Mouse (Mus musculus): ENCODE results near the gene Lrba. TPM values are rescaled to one million over a fixed set of nuclear protein-coding genes. Genes with fewer than 3 reads are reported as not detected.

Lrba gene
- total RNA-seq, 2 experiments from 2014 or later, result 17.0 to 18.4 TPM

DNA sequence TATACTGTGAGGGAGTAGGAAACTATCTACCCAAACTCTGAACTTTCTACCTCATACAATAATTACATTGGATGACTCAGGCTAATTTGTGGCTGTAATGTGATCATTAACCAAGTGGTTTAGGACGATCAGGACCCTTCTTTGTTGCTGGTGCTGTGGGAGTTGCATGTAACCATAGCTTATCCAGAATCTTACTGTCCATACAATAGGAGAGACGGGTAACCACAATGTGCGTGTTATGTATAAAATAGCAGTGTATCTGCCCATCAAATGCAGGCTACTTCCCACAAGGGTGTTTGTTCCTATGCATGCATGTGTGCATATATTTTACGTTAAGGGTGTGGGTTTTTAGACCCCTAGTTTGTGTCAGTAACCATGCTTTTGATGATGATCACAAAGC lies 219.0 kb downstream of the Lrba start:
- intact Hi-C loops (cut with DNase I; ENCODE audit: low total_unique reads), result no loop called here
- no peak for DNase-seq

DNA sequence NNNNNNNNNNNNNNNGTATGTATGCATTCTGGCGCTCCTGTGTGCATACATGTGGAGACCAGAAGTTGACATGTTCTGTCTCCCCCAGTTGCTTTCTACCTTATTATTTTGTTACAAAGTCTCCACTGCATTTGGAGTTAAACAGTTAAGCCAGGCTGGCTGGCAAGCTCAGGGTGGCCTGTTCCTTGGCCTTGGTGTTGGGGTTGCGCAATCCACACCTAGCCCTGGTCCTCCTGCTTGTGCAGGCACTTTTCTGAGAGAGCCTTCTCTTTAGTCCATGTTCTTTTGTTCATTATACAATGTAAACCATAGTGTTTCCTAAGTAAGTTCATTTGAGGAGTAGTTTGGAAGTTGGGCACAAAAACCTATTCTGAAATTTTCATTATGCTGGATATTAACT lies 226.7 kb downstream of the Lrba start:
- DNase-seq, result peak; percentile 12
- intact Hi-C loops (cut with DNase I; ENCODE audit: low total_unique reads), result no loop called here

DNA sequence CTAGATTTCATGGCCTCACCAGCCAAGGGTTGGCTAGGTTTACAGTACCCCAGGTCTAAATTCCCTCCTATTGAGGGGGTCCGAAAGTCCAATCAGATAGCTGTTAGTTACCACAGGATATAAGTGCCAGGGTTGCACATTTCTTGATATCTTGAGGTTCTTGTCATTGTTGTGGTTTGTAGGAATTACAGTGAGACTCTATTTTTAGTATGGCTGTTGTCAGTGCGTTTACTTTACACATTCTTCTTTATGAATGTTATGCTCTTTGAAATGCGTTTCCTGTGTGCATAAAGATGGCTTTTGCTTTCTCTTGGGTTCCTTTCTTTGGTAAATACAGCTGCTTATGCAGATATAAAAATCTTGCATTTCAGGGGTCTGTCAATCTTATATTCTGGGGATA lies 237.1 kb downstream of the Lrba start:
- no peak for DNase-seq
- intact Hi-C loops (cut with DNase I; ENCODE audit: low total_unique reads), result no loop called here

DNA sequence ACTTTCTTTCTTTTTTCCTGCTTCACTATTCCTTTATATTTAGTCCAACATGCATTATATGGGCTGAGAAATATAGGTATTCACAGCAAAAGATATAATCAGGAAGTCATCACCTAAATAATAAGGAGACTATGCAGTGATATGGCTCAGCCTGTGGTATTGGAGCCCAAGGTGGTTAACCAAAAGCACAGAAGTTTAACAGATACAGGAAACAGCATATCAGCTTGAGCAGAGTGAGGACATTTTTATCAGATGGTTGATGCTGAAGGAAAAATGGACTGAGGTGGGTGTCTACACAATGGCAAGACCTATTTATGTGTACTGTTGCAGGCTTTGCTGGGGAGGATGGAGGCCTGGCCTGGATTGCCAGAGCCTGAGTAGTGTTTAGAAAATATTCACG lies 265.5 kb downstream of the Lrba start:
- intact Hi-C loops (cut with DNase I; ENCODE audit: low total_unique reads), result no loop called here
- DNase-seq, result no peak

DNA sequence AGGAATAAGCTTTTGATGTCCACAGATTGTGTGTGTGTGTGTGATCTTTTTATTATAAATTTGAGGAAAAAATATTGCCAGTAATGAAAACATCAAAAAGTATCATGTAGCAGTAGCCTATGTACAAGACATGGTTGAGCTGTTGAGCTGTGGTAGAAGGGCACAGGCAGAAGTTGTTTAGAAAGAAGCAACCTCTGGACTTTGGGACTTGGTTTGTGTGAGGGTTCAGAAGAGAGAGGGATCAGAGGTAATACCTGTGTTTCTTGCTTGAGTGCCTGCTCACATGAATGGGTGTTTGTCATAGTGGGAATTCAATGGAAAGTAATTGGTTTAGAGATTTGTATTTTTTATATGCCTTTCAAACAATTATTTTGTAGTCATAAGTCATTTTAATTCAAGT lies 276.1 kb downstream of the Lrba start:
- intact Hi-C loops (cut with DNase I; ENCODE audit: low total_unique reads), result no loop called here
- DNase-seq, result no peak

DNA sequence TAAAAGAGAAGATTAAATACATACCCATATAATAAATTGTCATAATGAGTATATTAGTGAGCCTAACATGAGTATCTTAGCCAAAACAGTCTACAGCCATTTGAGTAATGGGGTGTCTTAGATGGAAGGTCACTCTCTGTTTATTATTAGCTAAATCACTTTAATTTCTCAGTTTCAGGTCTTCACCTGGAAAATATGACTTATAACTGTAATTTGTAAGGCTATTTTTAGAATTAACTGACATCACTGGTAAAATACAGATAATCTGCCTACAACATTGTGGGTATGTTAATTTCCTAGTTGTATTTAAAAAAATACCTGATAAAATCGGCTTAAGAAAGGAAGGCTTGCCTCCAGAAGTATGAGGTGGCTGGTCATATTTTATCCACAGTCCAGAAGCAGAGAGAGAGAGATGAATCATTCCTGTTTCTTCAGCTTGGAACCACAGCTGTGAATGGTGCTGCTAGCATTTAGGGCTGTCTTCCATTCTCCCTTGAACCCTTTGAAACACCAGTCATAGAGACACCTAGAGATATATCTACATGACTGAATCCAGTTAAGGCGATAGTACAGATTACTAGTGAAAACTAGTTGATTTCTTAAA lies 294.1 kb downstream of the Lrba start:
- intact Hi-C loops (cut with DNase I; ENCODE audit: low total_unique reads), result no loop called here
- DNase-seq, result no peak

DNA sequence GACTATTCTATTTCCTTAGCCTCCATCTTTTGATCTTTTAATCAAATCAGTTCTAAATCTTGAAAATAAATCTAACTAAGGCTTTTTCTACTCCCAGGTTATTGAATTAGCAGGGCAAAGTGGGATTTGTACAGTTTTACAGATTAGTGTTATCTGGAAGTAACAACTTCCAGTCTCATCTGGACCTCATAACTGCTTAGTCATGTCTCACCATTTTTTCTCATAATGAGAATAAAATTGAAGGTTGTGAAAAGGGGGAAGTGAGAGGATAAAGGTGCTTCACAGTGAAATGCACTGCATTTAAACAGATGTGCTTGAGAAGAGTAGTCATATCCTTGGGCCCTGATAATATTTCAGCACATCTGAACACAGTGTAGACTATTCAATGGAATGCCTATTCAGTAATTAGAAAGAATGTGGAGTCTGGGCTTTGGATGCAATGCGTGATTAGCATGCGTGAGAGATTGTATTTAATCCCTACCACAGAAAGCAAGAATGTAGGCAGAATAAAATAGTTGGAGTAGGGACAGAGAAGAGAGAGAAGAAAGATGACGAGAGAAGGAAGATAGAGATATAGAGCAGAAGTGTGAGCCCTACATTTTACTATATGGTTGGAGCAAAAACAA lies 298.5 kb downstream of the Lrba start:
- intact Hi-C loops (cut with DNase I; ENCODE audit: low total_unique reads), result no loop called here
- DNase-seq, result no peak

DNA sequence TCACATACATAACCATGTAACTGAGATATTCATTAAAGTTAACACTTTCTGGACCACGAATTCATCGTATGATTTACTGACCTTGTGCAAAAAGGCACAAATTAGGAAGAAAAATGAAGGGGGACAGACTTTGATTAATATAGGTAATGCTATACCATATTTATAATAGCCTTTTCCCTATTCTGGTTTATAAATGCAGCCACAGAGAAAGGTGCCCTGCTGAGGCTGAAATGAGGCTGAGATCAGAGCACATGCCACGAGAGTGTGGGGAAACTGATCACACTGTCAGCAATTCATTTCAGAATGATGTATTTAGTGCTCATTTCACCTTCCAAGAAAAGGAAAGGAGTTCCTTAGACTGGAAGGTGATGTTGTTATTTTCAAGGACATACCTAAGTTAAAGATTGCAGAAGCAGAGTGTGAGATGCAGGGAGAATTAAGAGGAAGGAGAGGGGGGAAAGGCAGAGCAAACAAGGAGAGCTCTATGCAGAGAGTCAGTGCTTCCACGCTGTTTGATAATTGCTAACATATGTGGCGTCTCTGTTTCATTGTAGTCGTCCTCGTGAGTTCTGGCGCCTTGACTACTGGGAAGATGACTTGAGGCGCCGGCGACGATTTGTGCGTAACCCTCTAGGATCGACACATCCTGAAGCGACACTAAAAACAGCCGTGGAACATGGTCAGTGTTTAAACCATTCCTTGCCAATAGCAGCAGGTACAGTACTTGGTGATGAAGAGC lies 307.2 kb downstream of the Lrba start:
- intact Hi-C loops (cut with DNase I; ENCODE audit: low total_unique reads), result no loop called here
- DNase-seq, result no peak

DNA sequence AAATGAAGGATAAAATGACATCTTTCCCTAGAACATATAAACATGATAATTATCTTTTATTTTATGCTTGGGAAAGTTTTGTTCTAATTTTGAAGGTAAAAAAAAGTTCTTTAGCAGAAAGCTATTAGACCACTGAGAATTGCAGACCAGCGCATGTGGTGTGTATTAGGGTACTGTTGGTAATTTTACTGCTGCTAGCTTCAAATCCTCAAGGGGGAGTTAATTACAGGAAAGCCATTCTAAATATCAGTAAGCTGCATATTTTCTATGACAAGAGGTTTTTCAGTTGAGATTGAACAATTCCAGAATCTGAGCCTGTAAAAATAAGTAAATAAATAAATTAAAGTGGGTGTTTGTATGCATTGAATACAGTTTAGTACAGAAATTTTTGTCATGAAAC lies 312.3 kb downstream of the Lrba start:
- intact Hi-C loops (cut with DNase I; ENCODE audit: low total_unique reads), result no loop called here
- DNase-seq, result no peak

DNA sequence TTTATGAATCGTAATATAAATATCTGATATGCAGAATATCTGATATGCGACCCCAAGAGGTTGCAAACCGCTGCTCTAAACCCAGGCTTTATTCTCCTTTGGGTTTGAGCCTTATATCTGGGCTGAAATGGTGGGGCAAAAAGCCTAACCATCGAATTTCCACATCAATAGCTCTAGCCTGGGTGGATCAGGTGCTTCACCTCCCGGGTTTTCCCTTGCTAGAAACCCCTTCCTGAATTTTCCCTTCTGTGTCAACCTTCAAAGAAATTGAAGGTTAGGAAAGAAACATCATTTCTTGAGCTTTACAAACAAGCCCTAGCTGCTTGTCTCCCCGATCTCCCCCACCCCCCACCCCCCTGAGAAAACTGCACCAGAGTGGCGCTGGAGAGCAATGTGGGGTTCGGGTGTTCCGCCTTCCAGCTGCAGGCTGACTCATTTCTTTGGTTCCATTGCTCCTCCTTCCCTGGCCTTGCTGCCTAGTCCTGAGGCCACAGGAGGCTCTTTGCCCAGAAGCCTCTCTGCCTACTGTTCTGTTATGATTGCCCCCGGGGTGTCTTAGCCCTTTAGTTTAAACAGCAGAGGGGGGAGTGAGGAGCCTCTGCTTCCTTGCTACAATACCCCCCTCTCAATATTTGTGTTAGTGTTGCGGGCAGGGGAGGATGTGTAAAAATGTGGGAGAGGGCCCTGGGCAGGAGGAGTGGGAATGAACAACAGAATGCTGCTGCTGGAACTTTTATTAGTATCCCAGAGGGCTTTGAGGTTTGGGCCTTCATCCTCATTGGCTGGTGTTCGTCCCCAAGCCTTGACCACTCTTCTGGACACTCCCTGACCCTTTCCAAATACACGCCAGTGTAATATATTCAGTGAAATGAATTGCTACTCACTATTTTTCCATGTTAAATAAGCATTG lies 314.4 kb downstream of the Lrba start:
- DNase-seq, result peak; percentile 13
- intact Hi-C loops (cut with DNase I; ENCODE audit: low total_unique reads), result no loop called here

DNA sequence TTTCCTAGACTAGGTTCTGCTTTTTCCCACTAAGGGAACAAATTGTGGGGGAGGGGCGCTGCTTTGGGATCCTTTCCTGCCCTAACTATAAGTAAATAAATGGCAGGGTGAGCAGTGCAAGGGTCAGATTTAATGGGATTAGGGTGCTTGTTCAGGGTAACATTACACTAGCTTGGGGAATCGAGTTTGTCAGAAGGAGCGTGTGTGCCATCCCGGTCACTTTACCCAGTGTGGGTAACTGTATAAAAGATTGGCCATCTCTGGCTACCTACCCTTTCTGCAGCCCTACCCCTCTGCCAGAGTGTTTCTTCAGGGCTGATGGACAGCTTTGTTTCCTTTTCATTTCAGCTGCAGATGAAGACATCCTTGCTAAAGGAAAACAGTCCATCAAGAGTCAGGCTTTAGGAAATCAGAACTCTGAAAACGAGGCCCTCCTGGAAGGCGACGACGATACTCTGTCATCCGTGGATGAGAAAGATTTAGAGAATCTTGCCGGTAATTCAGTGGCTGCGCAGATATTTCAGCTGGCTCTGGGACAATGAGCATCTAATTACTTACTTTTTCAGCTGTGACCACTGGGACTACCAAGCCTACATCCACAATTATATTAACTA lies 315.2 kb downstream of the Lrba start:
- DNase-seq, result no peak
- intact Hi-C loops (cut with DNase I; ENCODE audit: low total_unique reads), result no loop called here

DNA sequence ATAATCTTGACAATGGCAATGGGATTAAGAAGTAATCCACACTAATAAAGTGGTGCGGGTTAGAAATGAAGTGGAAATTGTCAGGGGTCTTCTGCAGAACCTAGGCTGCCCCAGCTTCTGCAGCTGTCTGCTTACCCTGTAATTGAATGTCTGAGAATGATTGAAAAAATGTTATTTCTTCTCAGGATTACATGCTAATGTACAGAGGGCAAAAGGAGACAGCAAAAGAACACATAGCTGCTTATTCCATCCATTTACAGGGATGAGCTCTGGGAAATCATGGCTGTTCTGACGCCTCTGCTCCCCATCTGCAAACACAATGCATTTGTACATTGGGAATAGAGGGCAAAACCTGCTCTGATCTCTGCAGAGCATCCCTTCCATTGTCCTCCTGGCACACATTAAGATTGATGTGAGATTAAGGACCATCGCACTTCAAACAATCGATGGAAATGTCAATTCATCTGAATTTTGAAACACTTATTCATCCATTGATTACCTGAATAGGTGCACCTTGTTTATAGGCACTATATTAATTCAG lies 316.7 kb downstream of the Lrba start:
- intact Hi-C loops (cut with DNase I; ENCODE audit: low total_unique reads), result no loop called here

DNA sequence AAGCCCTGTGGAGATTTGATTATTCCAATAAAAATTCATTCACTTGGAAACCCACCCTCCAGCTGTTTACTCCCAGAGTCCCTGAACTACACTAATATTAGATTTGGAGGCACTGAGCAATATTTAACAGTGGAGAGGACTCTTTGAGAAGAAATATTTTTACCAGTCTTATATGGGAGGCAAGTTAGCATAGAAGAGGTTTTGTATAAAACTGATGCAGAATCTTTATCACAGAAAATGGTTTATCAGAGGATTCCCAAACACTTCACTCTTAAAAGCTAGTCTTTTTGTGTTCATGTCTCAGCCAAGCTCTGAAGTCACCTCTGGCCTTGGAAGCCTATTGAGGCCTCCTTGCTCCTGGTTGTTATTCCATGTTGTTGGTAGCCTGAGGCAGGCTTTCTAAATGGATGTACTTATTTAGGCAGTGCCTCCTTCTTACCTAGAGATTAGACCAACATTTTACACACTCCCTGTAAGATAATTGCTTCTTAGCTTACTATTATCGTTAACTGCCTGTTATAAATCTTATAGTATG lies 317.4 kb downstream of the Lrba start:
- no peak for DNase-seq
- intact Hi-C loops (cut with DNase I; ENCODE audit: low total_unique reads), result no loop called here

More for the DNA sequence above, 316.7 kb downstream of the Lrba start:
- DNase-seq, result no peak

DNA sequence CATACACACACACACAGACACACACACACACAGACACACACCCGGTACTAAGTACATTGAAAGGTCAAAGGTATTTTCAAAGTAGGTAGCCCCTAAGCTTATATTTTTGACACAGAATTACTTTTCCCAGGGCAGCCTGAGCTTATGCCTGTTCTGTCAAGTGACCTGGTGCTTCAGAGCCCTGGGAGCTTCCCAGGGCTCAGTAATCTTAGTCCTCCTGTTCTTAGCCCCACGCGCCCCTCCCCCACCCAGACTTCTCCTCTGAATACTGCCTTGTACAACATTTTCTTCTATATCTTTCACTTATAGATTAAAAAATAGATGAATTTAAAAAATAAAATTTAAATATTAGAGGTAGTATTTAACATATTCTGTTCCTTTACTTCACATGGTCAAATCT lies 320.3 kb downstream of the Lrba start:
- intact Hi-C loops (cut with DNase I; ENCODE audit: low total_unique reads), result no loop called here
- no peak for DNase-seq

DNA sequence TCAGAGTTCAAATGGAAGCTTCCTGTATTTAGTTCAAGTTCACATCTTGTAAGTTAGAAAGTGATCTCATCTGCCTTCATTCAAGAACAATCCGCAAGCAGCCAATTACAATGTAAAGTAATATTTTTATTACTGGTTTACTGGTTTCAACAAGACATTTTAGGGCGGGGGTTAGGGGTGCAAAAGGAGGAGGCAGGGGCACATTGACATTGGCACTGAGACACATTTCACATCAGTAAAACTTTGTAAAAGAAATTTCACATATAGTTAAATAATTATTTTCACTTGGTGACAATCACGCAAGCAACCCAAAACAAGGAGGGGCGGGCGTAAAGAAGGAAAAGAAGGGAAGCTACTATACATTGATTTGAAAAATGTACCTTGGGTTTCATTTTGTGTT lies 321.5 kb downstream of the Lrba start:
- intact Hi-C loops (cut with DNase I; ENCODE audit: low total_unique reads), result no loop called here
- DNase-seq, result no peak

DNA sequence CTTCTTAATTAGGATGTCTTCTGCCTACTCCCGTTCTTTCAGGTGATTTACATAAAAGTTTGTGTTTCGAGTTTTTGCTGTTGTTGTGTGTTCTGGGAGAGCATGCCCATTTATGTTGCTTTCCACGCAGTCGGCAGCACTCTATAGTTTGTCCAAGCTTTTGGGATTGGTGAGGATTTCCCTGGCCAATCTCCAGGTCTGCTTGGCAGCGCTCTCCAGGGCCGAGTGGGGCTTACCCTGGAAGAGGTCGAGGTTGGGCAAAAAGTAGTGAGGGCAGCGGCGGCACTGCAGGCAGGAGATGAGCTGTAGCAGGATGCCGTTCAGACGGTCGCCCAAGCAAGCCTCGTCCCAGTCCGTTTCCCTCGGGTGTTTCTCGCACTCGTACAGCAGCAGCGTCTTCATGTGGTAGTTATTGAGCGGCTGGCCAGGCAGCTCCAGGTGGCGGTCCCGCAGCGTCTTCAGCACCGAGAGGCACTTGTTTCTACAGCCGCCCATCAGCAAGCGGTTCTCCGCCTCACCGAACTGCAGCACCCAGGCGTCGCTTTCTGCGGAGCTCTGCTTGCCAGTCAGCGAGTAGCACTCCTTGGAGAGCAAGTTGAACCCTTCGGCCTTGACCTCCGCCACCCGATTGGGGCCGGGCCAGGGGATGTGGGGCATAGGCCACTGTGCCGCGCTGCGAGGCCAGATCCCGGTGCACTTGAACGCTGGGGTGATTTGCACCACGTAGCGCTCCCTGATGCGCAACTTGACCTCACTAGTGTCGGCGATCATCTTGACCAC lies 322.2 kb downstream of the Lrba start:
- peak; percentile 38 for DNase-seq
- intact Hi-C loops (cut with DNase I; ENCODE audit: low total_unique reads), result no loop called here

DNA sequence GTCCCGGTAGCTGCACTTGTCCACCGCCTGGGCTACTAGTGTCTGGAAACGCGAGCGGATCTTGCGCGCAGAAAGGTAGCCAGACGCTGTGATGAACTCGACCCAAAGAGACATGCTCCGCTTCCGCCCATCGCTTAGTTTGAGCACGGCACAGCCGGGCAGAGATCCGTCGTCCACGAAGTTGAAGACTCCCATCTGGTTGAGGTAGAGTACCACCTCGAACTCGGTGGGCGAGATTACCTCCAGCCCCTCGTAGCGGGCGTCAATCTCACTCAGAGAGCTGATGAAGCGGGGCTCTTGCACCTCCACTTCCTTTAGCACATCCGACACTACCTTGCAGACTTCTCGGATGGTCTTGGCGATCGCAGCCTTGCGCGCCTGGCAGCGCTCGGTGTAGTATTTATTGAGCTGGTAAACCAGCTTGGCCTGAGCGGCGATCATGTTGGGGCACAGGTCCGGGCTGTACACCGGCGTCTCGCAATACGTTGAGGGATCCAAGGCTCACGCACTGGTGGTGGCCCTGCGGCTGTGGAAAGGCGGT lies 322.8 kb downstream of the Lrba start:
- DNase-seq, result peak; percentile 10
- intact Hi-C loops (cut with DNase I; ENCODE audit: low total_unique reads), result no loop called here

Measured in gastrocnemius, postnatal 14 days (tissue).